Mouse (Mus musculus) left cerebral cortex, postnatal 4 days (tissue): ENCODE measurements at regions not wholly inside any gene's neighbourhood (a gene's known extent, or its start where the extent isn't known, plus 50 kb on each side); places are given as distances from the start of the nearest gene placed in this dataset.
A peak's percentile ranks its signal among the peaks of the same experiment; 100 is the strongest.

Experiments
- DNase-seq: peaks from one replicate; pipeline ENCODE4 v3.0.0-alpha.2; 2022
- intact Hi-C: fragments of 180-260 bp; cut with DNase I; formaldehyde crosslinking; loops from one replicate; pipeline ENCODE4 v1.15.1; 2025

DNA sequence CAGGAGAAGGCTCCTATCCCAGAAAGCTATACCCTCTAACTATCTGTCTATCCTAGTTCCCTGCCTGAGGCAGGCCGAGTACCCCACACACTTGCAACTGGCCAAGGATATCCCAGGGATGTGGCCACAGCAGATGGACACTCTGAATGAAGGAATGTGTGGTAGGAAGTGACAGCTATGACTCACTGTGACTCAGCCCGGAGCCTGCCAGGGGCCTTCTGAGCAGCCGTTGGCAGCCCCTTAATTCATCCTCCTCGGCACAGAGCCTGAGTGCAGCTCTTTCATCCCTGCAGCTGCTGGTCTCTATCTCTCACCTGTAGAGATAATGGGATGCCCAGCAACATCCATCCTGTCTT, 101.4 kb downstream of the 1810010D01Rik start:
- intact Hi-C loops: no loop called here
- DNase-seq: no peak

DNA sequence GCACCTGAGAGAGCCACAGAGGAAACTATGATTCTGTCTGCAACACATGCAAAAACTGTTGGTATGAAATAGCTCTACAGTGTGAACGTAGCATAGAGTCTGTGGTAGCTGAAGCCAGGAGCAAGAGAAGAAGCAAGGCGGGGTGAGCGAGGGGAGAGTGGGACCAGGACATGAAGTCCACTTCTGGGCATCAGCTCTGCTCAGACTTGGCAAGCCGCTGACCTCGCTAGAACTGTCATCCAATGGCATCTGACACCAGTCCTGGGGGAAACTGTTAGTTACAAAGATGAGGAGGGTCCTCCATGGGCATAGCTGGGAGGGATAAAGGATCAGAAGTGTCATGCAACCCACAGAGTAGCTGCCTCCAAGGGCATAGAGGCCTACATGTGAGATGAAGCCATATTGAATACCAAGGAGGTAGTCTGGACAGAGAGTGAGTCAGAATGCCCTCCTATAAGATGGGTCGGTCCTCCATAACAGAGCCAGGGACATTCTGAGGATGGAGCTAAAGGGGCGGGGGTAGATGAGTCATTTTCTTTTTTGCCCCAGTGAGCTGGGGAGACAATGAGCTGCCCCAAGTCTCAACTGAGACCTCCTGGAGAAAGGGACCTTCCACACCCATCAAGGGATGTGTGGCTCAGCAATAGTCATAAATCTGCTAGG, 102.0 kb downstream of the 1810010D01Rik start:
- no peak for DNase-seq
- intact Hi-C loops: no loop called here

DNA sequence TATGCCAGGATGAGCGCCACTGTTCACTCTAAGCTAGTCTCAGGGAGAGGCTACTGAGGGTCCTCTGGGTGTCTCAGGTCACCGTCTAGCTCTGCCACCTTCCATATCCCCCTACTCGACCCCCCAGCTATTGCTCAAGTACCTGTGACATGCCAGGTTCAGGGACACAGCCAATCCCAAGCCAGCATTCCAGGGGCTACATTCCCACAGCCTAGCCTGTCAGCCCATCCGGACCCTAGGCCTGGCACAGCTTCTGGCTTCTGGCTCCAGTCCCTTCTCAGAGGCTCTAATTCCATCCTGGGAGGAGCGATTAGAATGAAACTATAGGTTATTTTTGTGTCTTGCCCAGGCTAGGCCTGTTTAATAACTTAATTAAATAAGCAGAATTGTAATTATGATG, 105.2 kb downstream of the 1810010D01Rik start:
- intact Hi-C loops: no loop called here
- DNase-seq: peak; percentile 52

DNA sequence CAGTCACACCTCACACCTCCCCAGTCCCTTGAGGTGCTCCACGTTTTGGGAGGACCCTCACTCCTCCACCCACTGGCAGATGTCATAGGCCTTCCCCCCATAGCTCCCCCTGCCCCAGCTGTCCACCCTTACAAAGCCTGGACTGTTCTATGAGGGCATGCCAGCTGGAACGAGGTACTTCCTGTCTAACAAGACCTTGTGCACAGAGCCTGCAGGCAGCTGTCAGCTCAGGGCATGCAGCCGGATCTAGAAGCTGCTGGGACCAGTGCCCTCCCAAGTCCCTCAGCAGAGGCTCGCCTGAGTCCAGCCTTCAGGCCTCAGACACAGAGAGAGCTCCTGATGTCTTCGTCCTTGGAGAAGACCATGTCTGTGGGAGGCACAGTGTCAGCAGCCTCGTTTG, 105.7 kb downstream of the 1810010D01Rik start:
- intact Hi-C loops: no loop called here
- peak; percentile 92 for DNase-seq

DNA sequence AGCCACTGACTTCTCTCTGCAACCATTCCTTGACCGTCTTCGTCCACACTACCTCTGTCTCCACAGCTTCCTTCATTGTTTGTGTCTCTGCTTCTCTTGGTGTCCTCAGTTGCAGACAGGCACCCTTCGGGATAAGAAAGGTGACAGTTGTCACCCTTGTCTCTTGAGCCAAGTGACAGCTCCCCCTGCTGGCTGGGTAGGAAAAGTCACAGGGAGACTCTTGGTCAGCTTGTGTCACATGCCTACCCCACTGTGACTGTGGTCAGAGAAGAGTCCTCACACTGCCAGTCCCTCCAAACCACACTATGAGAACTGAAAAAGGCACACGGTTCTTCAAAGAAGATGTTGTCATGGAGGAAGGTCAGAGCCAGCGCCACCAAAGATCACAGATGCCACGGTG, 109.6 kb downstream of the 1810010D01Rik start:
- no peak for DNase-seq
- intact Hi-C loops: no loop called here

DNA sequence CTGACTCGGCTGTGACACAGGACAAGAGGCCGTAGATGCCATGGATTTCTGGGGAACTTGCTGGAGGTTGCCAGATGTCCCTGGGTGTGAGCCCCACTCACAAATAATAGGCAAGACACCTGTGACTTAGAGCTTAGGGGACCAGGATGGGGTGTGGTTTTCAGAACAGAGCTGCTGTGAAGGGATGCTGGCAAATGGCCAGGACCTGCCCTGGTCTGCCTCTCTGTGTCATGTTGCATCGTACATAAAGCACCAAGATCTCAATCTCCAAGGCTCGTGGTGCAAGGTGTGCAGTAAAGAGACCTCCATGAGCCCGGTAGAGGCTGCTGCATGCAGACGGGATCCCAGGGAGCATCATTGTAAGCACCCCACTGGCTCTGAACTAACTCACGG, 113.8 kb downstream of the 1810010D01Rik start:
- peak; percentile 24 for DNase-seq
- intact Hi-C loops: no loop called here

DNA sequence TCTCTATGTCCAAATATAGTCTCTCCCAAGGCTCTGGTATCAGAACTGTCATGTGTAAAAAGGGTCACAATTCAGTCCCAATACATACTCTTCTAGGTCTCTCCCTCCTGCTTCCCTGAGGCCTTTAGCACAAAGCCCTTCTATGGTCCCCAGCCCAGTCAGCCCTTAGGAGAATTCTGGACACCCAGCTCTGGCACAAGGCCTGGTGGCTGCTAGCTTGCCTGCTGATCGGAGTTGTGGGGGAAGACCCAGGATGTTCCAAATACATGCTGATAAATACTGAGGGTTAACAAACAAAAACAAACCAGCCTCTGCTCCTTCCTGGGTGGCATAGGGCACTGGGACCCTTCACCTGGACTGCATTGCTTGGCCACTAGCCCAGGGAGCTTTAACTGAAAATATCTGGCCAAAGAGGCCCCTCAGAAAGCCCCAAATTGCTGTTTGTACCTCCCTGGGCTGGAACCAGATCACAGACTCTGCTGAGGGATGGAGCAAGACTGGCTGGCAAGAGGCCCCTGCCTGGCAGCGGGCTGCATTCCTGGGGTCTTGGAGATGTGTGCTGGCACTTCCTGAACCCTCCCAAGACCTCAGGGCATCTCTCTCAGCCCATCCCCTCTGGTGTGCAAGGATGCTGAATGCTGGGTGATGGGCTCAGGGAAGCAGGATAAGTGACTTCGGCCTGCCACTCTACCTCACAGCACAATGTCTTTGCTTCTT, 114.3 kb downstream of the 1810010D01Rik start:
- peak; percentile 82 for DNase-seq
- intact Hi-C loops: no loop called here

DNA sequence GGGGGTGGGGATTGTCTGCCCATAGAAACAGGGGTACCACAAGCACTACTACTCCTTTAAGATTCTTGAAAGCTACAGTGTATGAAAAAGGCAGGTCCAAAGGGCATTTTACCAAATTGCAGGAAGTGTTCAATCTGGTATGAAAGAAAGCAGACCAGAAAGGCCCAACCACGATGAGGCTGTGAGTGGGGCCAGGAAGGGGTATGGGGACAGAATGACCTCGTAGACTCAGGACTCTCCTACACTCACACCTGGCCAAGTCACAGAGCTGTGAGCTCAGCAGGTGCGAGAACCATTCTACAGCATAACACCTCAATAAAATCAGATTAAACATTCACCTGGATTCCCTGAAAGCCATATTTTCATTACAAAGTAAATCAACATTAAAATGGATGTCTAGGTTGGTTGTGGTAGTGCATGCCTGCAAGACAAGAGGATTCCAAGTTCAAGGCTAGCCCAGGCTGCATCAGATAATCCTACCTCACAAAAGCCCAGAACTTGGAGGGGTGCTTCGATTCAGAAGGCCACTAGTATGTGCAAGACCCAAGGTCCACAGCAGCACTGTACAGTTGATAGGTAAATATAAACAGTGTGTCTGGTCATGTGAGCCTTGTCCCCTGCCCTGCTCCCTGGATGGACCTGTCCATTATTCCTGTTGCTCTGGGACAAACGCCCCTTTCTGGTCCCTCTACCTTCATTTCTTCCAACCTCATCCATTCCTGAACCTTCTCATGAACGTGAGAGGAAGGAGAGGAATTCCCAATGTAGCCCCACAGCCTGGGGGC, 115.3 kb downstream of the 1810010D01Rik start:
- intact Hi-C loops: no loop called here
- DNase-seq: no peak

DNA sequence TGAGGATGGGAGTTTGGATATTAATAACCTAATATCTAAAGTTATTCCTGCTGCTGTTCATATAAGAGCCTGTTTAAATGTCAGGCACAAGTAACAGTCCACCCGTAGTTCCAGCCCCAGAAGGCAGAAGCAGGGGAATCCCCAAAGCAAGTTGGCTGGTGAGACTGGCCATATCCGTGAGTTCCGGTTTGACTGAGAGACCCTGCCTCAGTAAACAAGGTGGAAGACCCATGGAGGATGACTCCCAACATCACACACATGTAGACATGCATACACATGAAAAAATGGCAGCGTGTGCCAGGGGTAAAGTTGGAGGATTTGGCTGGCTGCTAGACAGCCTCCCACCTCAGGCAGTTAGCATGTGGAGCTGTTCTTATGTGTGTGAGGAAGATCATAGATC, 117.1 kb downstream of the 1810010D01Rik start:
- no peak for DNase-seq
- intact Hi-C loops: no loop called here

DNA sequence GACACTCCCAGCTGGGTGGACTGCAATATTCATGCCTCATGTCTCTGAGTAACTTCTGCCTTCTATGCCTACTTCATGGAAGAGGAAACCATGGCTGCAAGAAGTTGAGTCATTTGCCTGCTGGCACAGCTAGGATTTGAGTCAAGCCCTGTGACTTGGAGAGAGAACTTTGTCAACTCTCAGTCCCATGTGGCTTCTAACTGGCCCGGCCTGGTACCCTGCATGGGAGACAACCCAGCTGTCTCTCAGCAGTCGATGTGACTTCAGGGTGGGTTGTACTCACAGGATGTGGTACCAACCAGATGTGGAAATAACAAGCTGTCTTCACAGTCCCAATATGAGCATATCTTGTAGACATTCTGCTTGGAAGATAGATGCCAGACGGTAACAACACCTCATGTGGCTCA, 118.6 kb downstream of the 1810010D01Rik start:
- intact Hi-C loops: no loop called here
- no peak for DNase-seq

DNA sequence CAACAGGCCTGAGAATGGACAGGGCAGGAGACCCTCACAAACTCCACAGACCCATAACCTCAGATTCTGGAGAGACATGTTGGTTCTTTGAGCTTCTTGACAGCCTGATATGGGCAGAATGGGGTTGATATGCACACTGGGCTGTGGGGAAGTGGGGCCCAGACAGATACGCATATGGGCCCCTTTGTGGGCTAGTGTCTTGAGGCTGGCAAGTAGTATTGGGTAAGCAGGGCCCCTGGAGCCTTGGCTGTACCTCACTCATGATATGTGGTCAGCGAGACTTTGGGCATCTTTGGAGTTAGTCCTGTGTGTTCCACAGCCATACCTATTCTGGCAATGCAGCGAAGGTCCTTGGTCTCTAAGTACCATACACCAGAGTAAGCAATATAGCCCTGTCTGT, 119.3 kb downstream of the 1810010D01Rik start:
- DNase-seq: no peak
- intact Hi-C loops: no loop called here

DNA sequence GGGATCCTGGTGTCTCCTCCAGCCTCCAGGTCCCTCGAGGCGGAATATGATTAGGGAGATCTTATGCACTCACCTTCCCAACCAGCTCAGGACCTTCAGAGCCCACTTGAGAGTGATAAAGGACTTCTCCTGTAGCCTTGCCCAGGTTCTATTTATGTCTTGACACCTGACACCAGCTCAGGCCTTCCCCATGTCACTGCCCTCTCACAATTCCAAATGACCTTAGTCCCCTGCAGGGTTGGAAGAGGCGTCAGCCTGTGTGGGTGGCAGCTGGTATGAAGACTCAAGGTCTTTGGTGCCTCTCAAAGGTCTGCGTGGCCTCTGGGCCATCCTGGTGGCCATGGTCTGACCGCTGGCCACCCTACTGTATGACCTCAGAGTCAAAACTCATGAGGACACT, 120.1 kb downstream of the 1810010D01Rik start:
- no peak for DNase-seq
- intact Hi-C loops: no loop called here

DNA sequence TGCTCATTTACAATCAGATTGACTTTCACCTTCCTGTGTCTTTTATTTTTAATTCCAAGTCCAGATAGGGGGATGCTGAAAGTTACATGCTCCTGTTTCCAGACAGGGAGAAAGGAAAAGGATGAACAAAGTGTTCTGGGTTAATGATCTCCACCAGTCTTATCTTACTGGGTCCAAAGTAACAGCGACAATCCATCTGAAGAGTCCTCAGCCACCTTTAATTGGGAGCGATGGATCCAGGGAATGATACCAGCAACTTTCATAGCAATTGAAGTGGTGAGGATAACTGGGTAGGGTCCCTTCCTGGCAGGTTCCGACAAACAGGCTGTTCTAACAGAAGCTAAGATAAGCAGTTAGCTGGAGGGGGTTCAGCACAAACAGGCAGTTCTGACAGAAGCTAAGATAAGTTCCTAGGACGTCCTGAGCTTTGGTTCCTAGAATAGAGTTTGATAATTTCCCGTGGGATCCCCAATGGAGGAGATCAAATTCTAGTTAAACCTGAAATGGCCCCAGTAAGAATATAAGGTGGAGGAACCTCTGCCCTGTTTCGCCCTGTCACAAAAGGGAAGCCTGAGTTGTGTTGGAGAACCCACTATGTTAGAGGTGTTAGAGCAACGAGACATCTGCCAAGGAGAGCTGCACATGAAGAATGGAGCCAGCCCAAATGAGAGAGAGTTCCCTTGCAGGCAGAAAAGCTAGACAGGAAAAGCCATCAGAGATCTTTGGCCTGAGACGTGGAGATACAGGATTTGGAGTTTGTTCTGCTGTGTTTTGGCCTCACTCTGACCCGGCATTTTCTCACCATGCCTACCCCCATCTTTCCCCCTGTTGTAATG, 124.8 kb downstream of the 1810010D01Rik start:
- intact Hi-C loops: no loop called here
- no peak for DNase-seq

DNA sequence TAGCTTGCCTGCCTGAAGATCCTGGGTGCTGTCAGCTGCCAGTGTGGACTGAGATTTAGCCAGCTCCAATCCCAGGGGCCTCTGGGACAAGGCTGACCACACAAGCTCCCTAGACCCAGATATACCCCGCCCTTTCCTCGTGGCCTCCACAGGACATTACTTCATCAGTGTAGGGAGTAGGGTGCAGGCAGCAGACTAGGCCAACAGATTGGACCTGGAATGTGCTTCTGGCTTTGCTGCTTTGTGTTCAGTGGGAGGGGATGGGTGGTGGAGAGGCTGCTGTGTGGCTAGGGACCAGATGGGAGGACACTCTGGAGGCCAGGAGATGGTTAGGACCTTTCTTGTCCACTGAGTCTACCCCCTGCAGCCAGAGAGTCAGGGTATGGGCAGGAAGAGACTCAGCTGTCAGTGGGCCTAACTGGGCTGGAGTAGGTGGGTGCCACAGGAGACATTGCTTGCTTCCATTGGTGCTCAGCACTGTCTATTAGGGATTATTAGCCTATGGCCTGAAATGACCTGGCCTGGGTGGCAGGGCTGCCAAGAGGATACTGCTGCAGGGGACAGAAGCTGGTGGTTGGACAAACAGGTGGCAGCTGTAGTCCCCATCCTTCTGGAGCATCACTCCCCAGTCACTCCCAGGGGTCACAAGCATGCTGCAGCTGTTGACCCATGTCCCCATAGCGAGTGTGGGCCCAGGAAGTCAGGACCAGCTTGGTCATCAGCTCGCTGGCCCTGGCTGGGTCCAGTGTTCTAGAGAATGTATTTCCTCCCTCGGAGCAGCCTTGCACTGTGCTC, 132.5 kb upstream of the Ccnd1 start:
- intact Hi-C loops: no loop called here
- DNase-seq: no peak

DNA sequence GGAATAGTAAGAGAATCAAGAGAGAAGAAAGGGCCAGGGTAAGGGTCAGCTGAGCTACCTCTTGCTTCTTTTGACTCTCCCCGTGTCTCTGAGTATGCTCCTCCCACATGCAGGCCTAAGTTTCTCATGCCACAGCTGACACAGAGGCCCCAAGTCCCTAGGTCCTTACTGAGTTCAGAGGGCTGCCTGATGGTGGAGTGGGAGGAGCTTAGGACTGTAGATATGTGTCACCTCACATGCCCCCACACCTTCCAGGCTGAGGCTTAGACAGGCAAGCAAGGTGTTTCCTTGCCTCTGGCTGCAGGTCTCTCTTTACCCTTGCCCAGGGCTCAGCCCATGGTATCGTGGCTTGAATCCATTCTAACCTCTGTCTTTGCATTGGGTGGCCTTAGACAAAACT, 131.8 kb upstream of the Ccnd1 start:
- no peak for DNase-seq
- intact Hi-C loops: no loop called here

DNA sequence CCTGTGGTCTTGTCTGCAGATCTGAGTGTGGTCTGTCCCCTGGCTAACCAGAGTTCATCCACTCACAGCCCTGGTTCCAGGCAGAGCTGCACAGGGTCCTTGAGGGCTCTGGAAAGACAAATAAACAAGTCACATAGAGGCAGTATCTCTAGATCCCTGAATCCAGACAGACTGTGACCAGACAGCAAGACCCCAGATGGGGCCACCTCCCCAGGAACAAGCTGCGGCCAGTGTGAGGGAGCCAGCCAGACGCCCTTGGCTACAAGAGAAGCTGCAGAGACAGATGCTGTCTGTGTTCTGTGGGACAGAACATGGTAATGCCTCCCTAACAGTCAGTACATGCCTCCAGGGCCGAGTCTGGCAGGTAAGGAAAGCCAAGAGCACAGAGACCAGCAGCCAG, 127.6 kb upstream of the Ccnd1 start:
- DNase-seq: peak; percentile 37
- intact Hi-C loops: no loop called here

DNA sequence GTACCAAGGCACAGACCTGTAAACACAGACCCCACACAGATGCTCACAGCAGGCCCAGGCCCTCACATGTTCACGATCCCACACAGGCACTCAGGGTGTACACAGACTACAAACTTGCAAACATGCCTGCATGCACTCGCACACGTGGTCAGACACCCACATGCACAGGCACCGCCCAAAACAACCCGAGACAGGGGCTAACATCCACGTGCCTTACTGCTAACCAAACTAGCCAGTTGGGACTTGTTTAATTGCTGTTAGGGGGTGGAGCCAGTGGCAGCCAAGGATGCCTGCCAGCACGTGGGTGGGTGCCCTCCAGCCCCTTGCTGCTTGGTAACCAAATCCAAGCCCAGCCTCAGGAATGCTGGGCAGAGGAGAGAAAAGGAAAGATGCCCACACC, 116.6 kb upstream of the Ccnd1 start:
- intact Hi-C loops: no loop called here
- no peak for DNase-seq

DNA sequence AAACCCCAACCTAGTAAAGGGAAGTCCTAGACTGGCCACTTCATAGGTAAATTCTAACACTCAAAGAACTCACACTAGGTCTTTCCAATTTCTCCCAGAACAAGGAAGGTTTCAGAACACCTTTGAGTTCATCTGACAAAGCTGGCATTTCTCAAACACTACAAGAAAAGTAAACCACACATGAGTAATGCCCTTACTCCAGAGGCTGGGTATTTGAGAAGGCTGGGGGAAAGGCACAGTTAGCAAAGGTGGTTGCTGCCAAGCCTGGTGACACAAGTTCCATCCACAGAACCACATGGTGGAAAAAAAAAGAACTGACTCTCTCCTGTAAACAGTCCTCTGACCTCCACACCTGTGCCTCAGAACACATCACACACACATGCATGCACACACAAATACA, 111.9 kb upstream of the Ccnd1 start:
- no peak for DNase-seq
- intact Hi-C loops: no loop called here

DNA sequence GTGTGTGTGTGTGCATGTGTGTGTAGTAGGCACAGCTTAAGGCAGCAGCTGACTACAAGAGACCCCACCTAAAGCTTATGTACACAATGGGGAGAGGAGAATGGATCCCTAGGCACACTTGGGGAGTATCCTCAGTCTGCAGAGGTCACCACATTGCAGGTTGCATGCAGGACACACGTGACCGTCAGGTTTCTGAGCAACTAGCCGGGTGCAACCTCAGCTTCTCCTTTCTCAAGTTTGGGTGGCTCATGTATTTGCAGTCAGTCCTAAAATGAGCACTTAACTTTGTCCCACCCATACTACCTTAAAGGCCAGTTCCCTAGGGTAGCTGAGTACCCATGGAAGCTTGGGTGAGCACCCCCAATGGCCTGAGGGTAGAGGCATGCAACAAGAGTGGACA, 111.0 kb upstream of the Ccnd1 start:
- no peak for DNase-seq

DNA sequence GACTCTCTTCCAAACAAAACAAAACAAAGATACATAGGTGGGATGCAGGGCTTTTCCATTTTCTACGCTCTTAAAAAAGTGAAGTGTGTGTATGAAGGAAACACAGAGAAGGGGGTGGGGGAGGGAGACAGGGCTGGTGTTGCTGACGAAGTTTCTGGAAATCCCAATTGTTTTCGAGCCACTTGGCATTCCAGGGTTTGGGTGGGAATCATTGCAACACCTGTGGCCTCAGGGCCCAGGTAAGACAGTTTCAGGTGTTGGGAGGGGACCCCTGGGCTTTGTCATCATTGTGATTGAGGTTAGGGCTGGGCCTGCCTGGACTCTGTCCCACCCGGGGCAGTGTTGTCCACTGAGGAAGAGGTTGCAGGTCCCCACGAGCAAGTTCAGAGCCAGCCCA, 108.8 kb upstream of the Ccnd1 start:
- DNase-seq: no peak
- intact Hi-C loops: no loop called here

More for the DNA sequence above, 111.0 kb upstream of the Ccnd1 start:
- intact Hi-C loops: no loop called here
